Mouse (Mus musculus) heart, adult 2 months (tissue): ENCODE data around the gene Anapc15.

Experiments used
- CTCF ChIP-seq: fragments of 200-600 bp; IDR thresholded peaks from 2 replicates; pipeline ENCODE4 v1.8.1; 2022; ENCODE audit warnings: antibody characterized with exemption, mild to moderate bottlenecking, moderate library complexity
- EP300 ChIP-seq: fragments of 200-500 bp; IDR thresholded peaks from 2 replicates; pipeline ENCODE4 v1.6.1; 2011; ENCODE audit warnings: low read depth, low read length, control low read depth; ENCODE audit not compliant: insufficient read depth
- POLR2A ChIP-seq: fragments of 200-500 bp; IDR thresholded peaks from 2 replicates; pipeline ENCODE4 v1.6.1; 2011; ENCODE audit warnings: mild to moderate bottlenecking, low read depth, low read length, control low read depth; ENCODE audit not compliant: insufficient read depth

- TF ChIP-seq CTCF (no peak), POLR2A (no peak), EP300 (no peak)
Measured at GRCm38 (mm10) chr7:101884160-101884559, 20.6 kb downstream of the Anapc15 start.
